Mouse (Mus musculus): ENCODE measurements at regions not wholly inside any gene's neighbourhood (a gene's known extent, or its start where the extent isn't known, plus 50 kb on each side); places are given as distances from the start of the nearest gene placed in this dataset.

- intact Hi-C loops (cut with DNase I), result loop anchor here (5.0 kb wide), 2 partner anchors 206 to 941 kb away; no protein-coding TSS in a partner anchor
Observed at GRCm38 (mm10) chr11:18821384-18821783, 197.4 kb downstream of the Meis1 start.

DNA sequence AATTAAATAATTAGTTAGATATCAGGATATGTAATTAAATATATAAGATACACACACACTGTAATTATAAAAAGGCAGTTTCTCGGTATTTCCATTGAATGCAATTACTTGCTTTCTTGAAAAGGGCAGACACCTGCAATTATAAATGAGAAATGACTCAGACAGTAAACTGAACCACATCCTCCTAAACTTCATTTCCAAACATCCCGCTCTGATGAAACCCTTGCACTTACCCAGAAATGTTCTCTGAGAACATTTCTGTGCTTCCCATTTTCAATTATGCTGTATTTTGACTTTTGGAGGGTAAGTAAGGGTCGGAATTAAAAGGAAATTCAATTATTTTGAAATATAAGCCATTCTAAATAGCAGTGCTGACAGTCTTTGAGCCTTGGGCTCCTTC lies 204.7 kb downstream of the Meis1 start:
- intact Hi-C loops (cut with DNase I), result no loop called here
- no peak for DNase-seq (ENCODE audit: low spot score)

More at GRCm38 (mm10) chr11:18821384-18821783, 197.4 kb downstream of the Meis1 start:
- DNase-seq (ENCODE audit: low spot score), result no peak

- DNase-seq (ENCODE audit: low spot score), result no peak
- intact Hi-C loops (cut with DNase I), result no loop called here
Observed at GRCm38 (mm10) chr11:18767479-18767878, 251.3 kb downstream of the Meis1 start.

DNA sequence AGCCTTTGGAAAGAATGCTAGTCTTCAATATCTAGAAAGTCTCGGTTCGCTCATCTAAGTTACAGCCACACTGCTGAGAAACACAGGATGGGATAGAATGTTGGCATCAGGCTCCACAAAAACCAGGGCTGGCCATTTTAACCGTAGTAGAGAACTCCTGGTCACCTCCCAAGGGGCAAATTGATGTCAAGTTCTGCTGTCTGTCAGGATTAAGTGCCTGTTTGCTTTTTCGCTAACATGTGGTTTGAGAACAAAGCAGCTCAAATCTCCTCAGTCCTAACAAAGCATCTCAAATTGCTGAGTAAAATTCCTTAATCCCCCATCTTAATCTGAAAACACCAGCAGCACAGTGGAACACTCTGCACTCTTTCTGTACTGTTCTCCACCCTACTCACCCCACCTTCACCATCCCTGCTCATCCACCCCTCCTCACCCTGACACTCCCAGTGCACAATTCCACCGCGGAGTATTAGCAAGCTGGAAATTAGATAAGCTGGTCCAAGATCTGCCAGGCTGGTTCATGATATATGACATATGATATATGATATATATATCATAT lies 252.2 kb downstream of the Meis1 start:
- DNase-seq (ENCODE audit: low spot score), result no peak
- intact Hi-C loops (cut with DNase I), result no loop called here

DNA sequence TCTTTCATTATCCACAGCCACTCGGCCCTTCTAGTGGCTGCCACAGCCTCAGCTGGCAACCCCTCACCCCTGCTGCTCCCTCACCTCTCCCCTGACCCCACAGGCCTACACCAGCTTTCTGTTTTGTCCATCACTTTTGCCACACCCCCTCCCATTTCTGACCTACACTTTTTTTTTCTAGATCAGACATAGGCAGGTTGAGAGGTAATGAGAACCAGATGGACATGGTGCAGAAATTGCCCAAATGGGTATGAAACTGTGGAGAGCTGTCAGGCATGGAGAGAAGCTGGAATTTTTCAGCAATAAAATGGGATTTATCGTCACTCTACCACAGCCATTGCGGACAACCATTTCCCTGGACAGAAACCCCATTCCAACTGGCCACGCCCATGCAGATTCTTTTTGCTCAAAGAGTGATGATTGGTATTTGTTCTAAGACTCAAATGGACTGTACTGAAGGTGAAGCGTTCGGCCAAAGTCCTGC lies 260.2 kb downstream of the Meis1 start:
- DNase-seq (ENCODE audit: low spot score), result no peak
- intact Hi-C loops (cut with DNase I), result no loop called here

GRCm38 (mm10) chr11:18756576-18756975 lies 262.2 kb downstream of the Meis1 start:
- no peak for DNase-seq (ENCODE audit: low spot score)
- intact Hi-C loops (cut with DNase I), result no loop called here

DNA sequence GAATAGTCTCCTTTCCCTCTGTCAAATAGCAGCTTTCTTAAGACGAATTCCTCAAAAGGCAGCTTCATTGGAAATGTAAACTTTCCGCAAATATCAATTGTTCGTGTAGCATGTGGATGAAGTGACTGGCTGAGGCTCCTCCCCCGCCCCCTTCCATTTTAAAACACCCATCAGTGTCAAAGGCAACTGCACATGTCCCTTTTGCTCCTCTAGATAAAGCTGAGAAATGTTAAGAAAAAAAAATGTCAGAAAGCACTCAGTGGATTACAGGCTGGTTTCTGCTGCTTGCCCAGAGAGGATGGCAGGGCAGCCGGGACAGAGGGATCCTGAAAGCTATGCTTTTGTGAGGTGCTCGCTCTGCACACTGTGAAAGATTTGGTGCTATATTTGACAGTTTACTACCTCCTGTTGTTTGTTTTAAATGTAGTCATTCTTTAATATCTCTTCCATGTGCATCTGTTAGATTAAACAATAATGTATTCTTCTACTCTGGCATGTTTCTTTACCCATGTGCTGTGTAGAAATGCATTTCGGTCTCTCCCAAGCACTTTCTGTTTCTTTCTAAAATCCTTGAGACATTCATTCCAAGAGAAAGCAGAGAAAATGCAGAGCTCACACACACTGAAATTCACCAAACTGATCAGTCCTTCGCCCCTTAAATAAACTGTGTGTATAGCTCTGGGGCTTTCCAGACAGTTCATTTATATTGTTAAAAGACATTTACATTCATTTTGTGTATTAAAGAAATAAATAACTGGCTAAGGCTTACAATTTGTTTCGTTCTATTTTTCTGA lies 263.9 kb downstream of the Meis1 start:
- intact Hi-C loops (cut with DNase I), result no loop called here

GRCm38 (mm10) chr11:18753856-18754255 lies 264.9 kb downstream of the Meis1 start:
- intact Hi-C loops (cut with DNase I), result no loop called here
- no peak for DNase-seq (ENCODE audit: low spot score)

More for the DNA sequence above, 263.9 kb downstream of the Meis1 start:
- DNase-seq (ENCODE audit: low spot score), result no peak

- intact Hi-C loops (cut with DNase I), result no loop called here
- DNase-seq (ENCODE audit: low spot score), result no peak
Observed at GRCm38 (mm10) chr11:18753246-18753645, 265.5 kb downstream of the Meis1 start.

DNA sequence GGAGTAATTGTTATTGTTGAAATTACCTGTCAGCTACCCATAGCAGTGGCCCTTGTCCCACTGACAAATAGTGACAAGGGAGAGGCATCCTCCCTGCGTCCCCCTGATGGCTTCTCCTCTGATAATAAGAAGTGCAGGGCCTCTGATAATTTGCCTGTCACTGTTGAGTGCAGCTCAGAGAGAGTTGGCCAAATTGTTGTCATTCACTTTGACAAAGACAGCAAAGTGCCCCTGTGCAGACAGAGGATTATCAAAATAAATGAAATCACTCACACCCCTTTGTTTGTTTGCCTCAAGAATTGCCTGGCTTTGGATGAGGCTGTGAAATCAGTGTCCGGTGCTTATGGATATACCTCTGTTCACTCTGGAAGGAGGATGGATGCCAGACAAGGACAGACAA lies 266.3 kb downstream of the Meis1 start:
- intact Hi-C loops (cut with DNase I), result no loop called here
- no peak for DNase-seq (ENCODE audit: low spot score)

- DNase-seq (ENCODE audit: low spot score), result no peak
- intact Hi-C loops (cut with DNase I), result no loop called here
Observed at GRCm38 (mm10) chr11:18750911-18751841, 267.6 kb downstream of the Meis1 start.

DNA sequence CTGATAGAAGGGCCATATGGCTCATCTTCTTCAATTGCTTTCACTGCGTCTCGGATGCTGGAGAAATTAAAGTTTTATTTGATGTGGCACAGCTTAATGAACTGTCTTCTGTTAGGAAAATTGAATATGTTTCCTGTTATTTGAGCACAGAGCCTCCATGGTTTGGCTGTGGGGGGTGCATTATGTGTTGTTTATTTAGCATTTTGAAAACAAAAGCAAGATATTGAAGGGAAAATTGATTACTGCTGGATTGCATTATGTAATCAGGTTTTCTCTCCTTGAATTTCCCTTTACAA lies 268.8 kb downstream of the Meis1 start:
- intact Hi-C loops (cut with DNase I), result no loop called here
- DNase-seq (ENCODE audit: low spot score), result no peak

GRCm38 (mm10) chr11:18749265-18750079 lies 269.3 kb downstream of the Meis1 start:
- intact Hi-C loops (cut with DNase I), result no loop called here
- DNase-seq (ENCODE audit: low spot score), result no peak

GRCm38 (mm10) chr11:18747871-18748461 lies 270.8 kb downstream of the Meis1 start:
- DNase-seq (ENCODE audit: low spot score), result no peak
- intact Hi-C loops (cut with DNase I), result no loop called here

GRCm38 (mm10) chr11:18747361-18747760 lies 271.4 kb downstream of the Meis1 start:
- intact Hi-C loops (cut with DNase I), result no loop called here
- DNase-seq (ENCODE audit: low spot score), result no peak

DNA sequence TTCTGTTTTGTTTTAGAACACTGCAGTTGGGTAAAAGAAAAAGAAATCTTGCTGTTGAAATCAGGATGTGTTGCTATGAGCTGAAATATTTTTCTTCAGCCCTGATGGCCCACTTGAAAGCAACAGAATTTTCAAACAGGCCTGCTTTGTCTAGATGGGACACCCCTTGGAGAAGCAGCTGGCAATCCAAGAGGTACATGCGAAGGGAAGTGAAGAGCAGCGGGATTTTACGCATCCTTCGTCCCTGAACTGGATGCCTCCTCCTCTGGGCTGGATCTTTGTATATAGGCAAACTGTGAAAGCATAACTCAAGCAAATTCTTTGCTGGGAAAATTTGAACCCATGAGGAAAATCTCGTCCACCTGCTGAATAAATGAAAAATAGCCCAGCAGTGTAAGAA lies 272.3 kb downstream of the Meis1 start:
- intact Hi-C loops (cut with DNase I), result no loop called here
- DNase-seq (ENCODE audit: low spot score), result no peak

- no peak for DNase-seq (ENCODE audit: low spot score)
- intact Hi-C loops (cut with DNase I), result no loop called here
Observed at GRCm38 (mm10) chr11:18745840-18746239, 272.9 kb downstream of the Meis1 start.

- intact Hi-C loops (cut with DNase I), result no loop called here
- no peak for DNase-seq (ENCODE audit: low spot score)
Observed at GRCm38 (mm10) chr11:18734904-18735664, 283.7 kb downstream of the Meis1 start.

- DNase-seq (ENCODE audit: low spot score), result no peak
- intact Hi-C loops (cut with DNase I), result no loop called here
Observed at GRCm38 (mm10) chr11:18734075-18734474, 284.7 kb downstream of the Meis1 start.

Measured in heart, postnatal 25 days (tissue).